Mouse (Mus musculus): ENCODE data around the gene Gm49380. TPM values are rescaled to one million over a fixed set of nuclear protein-coding genes. Genes with fewer than 3 reads are reported as not detected.

The Gm49380 gene
- polyA plus RNA-seq, 1 experiment from 2014 or later = 0.20 TPM

Other genes starting within 250 kb of the Gm49380 start
- 8.7 and 21.5 TPM in 2 replicates for gene Thy1, start 70.1 kb downstream of the Gm49380 start, polyA plus RNA-seq (2015; fragmentation: Nextera tagmentation; extraction: Ambion mirVana)
- gene Usp2, start 46.5 kb downstream of the Gm49380 start, polyA plus RNA-seq (2015; fragmentation: Nextera tagmentation; extraction: Ambion mirVana) = 77.5 and 89.6 TPM in 2 replicates
- 0.12 TPM in 1 of 2 replicates, not detected in the other for gene Mfrp, start 11.8 kb downstream of the Gm49380 start, polyA plus RNA-seq (2015; fragmentation: Nextera tagmentation; extraction: Ambion mirVana)
- 3.5 and 4.2 TPM in 2 replicates for gene C1qtnf5, start 6.3 kb downstream of the Gm49380 start, polyA plus RNA-seq (2015; fragmentation: Nextera tagmentation; extraction: Ambion mirVana)
- gene Rnf26, start within 50 bp of the Gm49380 start, polyA plus RNA-seq (2015; fragmentation: Nextera tagmentation; extraction: Ambion mirVana) = 31.7 and 36.6 TPM in 2 replicates
- 104 and 111 TPM in 2 replicates for gene Mcam, start 21.0 kb upstream of the Gm49380 start, polyA plus RNA-seq (2015; fragmentation: Nextera tagmentation; extraction: Ambion mirVana)
- gene Cbl, start 120.5 kb upstream of the Gm49380 start, polyA plus RNA-seq (2015; fragmentation: Nextera tagmentation; extraction: Ambion mirVana) = 12.6 and 13.0 TPM in 2 replicates
- 0.88 and 2.5 TPM in 2 replicates for gene Ccdc153, start 127.2 kb upstream of the Gm49380 start, polyA plus RNA-seq (2015; fragmentation: Nextera tagmentation; extraction: Ambion mirVana)
- 0.06 and 0.07 TPM in 2 replicates for gene Pdzd3, start 138.0 kb upstream of the Gm49380 start, polyA plus RNA-seq (2015; fragmentation: Nextera tagmentation; extraction: Ambion mirVana)
- gene Nlrx1, start 155.1 kb upstream of the Gm49380 start, polyA plus RNA-seq (2015; fragmentation: Nextera tagmentation; extraction: Ambion mirVana) = 7.3 and 7.9 TPM in 2 replicates
- 1.9 and 2.5 TPM in 2 replicates for gene Abcg4, start 175.1 kb upstream of the Gm49380 start, polyA plus RNA-seq (2015; fragmentation: Nextera tagmentation; extraction: Ambion mirVana)
- gene Hinfp, start 192.2 kb upstream of the Gm49380 start, polyA plus RNA-seq (2015; fragmentation: Nextera tagmentation; extraction: Ambion mirVana) = 15.8 and 18.7 TPM in 2 replicates
- 8.2 and 8.6 TPM in 2 replicates for gene C2cd2l, start 206.8 kb upstream of the Gm49380 start, polyA plus RNA-seq (2015; fragmentation: Nextera tagmentation; extraction: Ambion mirVana)
- gene Dpagt1, start 212.5 kb upstream of the Gm49380 start, polyA plus RNA-seq (2015; fragmentation: Nextera tagmentation; extraction: Ambion mirVana) = 28.5 and 33.7 TPM in 2 replicates
- gene H2afx, start 221.2 kb upstream of the Gm49380 start, polyA plus RNA-seq (2015; fragmentation: Nextera tagmentation; extraction: Ambion mirVana) = 179 and 186 TPM in 2 replicates
- 97.2 and 102 TPM in 2 replicates for gene Hmbs, start 230.7 kb upstream of the Gm49380 start, polyA plus RNA-seq (2015; fragmentation: Nextera tagmentation; extraction: Ambion mirVana)
- 20.9 and 23.1 TPM in 2 replicates for gene Vps11, start 248.2 kb upstream of the Gm49380 start, polyA plus RNA-seq (2015; fragmentation: Nextera tagmentation; extraction: Ambion mirVana)

Measured in heart, embryonic 16.5 days (tissue).